Mouse (Mus musculus) common myeloid progenitor, adult 5-6 weeks (primary cell): ENCODE data around the gene Fbxl16. TPM values are rescaled to one million over a fixed set of nuclear protein-coding genes. Genes with fewer than 3 reads are reported as not detected.
A peak's percentile ranks its signal among the peaks of the same experiment; 100 is the strongest.

Experiments
- ATAC-seq: replicated peaks from 2 replicates; pipeline ENCODE4 v1.8.0; 2016; ENCODE audit warnings: low read depth, mild to moderate bottlenecking, moderate TSS enrichment, inconsistent platforms; ENCODE audit not compliant: poor library complexity, severe bottlenecking
- total RNA-seq: library from RNA; stranded (forward); fragments of 200-1000, 187-1606 nt; gene quantifications from 2 replicates; pipeline ENCODE4 v1.2.3, GENCODE M21; 2017

Fbxl16 gene
- total RNA-seq = 0.18 TPM in 1 of 2 replicates, not detected in the other

GRCm38 (mm10) chr17:25808789-25809605 is at the start of gene Fbxl16:
Gene Fbxl16 (plus strand): TSS chr17:25809085.
- no peak for ATAC-seq

GRCm38 (mm10) chr17:25760148-25760547 is 48.7 kb upstream of the Fbxl16 start:
- no peak for ATAC-seq

GRCm38 (mm10) chr17:25761561-25761970 is 47.3 kb upstream of the Fbxl16 start:
- no peak for ATAC-seq

DNA sequence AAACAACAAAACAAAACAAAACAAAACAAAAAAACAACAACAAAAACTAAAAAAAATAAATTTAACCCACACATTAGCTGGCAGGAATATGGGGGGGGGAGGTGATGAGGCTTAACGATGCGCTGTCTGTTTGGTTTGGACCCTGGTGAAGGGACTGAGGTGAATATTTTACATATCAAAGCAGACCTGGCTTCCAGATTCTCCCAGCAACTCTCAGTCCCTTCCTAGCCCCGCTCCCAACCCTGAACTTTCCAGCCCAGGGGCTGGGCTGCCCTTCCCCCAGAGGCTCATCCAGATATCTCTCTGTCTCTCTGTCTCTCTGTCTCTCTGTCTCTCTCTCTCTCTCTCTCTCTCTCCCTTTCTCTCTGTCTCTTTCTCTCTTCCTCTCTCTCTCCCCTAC is 46.3 kb upstream of the Fbxl16 start:
- no peak for ATAC-seq

- no peak for ATAC-seq
Measured at GRCm38 (mm10) chr17:25765886-25766285, 43.0 kb upstream of the Fbxl16 start.

- no peak for ATAC-seq
Measured at GRCm38 (mm10) chr17:25769331-25769730, 39.6 kb upstream of the Fbxl16 start.

DNA sequence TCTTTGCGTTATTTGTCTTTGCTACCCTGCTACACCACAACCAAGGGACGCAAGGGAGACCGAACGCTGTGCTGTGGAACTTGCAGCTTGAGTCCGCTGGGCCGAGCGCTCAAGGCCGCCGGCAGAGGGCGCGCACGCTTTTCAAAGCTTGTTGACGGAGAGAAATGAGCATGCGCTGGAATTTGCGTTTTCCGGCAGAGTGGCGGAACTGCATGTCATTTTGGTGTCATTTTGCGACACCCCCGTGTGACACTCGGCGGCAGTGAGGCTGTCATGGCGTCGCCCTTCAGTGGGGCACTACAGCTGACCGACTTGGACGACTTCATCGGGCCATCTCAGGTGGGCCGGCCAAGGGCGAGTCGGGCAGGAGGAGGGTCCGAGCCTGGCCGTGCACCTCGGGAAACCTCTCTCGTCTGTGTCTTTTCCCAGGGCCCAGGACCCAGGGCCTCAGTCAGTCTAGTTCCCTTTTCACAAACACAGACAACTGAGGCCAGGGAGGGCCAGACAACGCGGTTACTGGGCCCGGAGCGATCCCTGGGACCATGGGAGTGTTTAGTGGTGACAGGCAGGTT is 35.2 kb upstream of the Fbxl16 start, which contains the start of gene Narfl:
Narfl (plus strand) TSS at position 228 of the 572 bp plus-strand sequence.
- peak; percentile 97 for ATAC-seq

DNA sequence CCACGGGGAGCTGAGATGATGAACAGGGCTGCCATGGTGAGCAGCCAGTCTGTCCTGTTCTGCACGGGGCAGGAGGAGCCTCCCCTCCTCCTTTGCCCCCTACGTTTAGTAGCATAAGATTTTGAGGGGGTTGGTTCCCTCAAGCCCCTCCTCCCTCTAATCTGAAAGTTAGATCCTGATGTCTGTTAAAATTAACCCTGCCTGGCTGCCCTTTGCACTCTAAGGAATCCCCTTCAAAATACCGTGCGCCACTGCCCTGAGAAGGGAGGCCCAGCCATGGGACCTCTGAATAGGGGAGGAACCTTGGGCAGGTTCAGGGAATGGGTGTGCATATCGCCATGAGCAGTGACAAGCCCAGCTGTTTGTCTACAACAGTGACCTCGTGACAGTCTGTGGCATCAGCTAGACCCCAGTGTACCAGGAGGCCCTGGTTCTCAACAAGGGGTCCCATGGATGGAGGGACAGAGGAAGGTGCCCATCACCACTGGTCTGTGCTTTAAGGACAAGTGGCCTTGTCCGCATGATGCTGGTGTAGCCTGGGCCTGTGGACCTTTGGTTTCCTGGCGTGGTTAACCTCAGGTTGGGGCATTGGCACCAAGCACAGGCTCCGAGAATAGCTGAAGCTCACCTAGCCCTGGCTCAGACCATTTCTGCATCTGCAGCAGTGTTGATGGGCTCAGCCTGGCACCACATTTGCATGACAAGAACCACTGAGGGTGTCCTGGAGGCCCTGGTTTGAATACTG is 33.4 kb upstream of the Fbxl16 start:
- ATAC-seq = no peak

DNA sequence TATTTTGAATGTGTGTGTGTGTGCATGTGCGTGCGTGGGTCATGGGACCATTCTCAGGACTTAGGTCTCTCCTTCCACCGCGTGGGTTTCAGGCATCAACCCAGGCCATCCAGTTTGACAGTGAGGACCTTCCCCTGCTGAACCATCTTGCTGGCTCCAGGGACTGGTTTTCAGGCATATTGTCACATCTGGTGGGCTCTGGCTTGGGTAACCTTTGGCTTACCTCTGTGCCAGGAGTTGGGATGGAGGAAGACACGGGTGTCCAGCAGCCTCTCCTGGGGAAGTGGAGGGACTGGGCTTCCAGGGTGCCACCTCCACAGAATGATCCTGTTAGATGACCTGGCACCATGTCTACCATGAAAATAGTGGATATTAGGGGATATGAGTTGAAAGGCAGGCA is 30.9 kb upstream of the Fbxl16 start:
- ATAC-seq = no peak

- no peak for ATAC-seq
Measured at GRCm38 (mm10) chr17:25781339-25781738, 27.5 kb upstream of the Fbxl16 start.

- no peak for ATAC-seq
Measured at GRCm38 (mm10) chr17:25783086-25783485, 25.8 kb upstream of the Fbxl16 start.

GRCm38 (mm10) chr17:25783861-25784574 is 24.9 kb upstream of the Fbxl16 start:
- ATAC-seq = no peak

- peak; percentile 91 for ATAC-seq
Measured at GRCm38 (mm10) chr17:25785281-25785745, 23.6 kb upstream of the Fbxl16 start, which contains the start of gene Haghl. Gene Haghl (minus strand): TSS chr17:25785673.

DNA sequence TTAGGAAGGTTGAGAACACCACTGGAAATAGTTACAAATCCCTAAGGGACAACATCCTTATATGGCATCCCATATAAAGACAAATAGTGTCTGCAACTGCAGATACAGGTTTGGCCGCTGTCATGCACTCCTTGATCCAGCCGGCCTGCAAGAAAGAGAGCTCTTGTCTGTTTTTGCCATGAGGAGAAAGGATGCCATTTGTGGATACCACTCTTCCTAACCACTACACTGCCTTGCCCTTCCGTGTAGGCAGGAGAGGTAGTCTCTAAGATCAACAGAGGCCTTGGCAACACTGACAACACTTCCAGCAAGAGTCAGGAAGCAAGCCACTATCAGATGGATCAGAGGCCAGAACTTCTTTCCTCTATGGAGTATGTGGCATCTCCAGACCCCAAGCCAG is 22.6 kb upstream of the Fbxl16 start, which contains the start of gene Ccdc78:
Ccdc78 (plus strand) TSS at position 301 of the 400 bp plus-strand sequence.
- no peak for ATAC-seq

DNA sequence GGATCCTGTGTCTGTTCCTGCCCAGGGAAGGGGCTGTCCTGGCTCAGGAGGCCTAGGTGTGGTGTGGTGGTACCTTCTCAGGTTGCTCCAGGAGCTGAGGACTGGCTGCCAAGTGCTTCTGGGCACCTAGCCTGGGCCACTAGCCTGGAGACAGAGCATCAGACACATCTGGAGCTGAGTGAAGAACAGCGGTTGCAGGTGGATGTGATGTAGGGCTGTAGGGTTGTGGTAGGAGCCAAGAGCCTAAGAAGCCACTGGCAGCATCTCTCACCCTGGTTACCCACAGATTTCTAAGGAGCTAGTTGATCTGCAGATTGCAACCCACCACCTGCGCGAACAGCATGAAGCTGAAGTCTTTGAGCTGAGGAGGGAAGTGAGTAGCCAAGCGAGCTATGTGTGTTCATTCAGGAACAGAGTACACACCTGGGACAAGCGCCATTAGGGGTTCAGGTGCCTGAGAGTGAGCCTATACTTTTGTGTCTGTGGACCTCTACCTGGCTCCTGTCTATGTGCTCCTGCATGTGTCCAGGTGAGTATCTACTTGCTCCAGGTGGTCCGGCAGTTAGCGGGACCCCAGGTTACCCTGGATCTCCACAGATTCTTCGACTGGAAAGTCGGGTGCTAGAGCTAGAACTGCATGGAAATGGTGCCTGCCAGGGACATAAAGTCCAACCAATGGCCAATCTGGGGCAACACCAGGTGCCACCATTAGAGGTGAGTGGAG is 21.9 kb upstream of the Fbxl16 start:
- ATAC-seq = no peak

DNA sequence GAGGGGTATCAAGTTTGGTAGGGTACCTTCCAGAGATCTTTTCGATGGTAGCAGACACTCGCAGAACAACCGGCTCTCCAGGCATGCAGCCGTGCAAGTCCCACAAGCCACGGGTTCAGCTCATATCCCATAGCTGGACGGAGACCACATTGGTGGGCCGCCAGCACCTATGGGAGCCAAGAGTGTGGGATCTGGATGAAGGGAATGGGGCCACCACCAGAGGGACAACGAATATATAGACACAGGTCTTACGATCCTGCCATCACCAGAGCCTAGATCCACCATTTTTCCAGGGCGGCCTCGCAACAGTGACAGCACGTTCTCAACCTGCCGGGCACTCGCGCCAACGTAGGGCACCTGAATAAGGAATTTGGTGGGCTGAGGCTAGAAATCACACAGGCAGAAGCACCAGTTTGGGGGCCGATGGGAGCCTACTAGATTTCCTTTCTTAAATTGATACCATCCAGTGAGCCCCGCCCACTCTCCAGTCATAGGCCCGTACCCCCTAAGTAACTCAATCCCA is 17.5 kb upstream of the Fbxl16 start:
- no peak for ATAC-seq

GRCm38 (mm10) chr17:25791843-25792527 is 16.9 kb upstream of the Fbxl16 start:
- peak; percentile 69 for ATAC-seq

GRCm38 (mm10) chr17:25792615-25793014 is 16.3 kb upstream of the Fbxl16 start, which contains the start of gene Fam173a:
Gene Fam173a (minus strand): TSS chr17:25792901.
- ATAC-seq = peak; percentile 62
